Mouse (Mus musculus) heart, embryonic 13.5 days (tissue): ENCODE measurements around the gene Mfsd6. TPM values are rescaled to one million over a fixed set of nuclear protein-coding genes. Genes with fewer than 3 reads are reported as not detected.
A peak's percentile ranks its signal among the peaks of the same experiment; 100 is the strongest.

ENCODE experiments used
- ATAC-seq: fragments of 200-750 bp; cut with Nextera tagmentation; 2 replicates; pipeline ENCODE4 v1.8.0; 2017; ENCODE audit warnings: moderate TSS enrichment; ENCODE audit not compliant: insufficient number of reproducible peaks, low FRiP score, low TSS enrichment; ENCODE audit errors: extremely low read depth
- H3K27ac ChIP-seq: fragments of 300-500 bp; sonication (generic); replicated peaks from 2 replicates; pipeline ENCODE4 v1.5.1; 2015; ENCODE audit warnings: moderate library complexity, mild to moderate bottlenecking, inconsistent platforms
- H3K27me3 ChIP-seq: fragments of 300-500 bp; sonication (generic); replicated peaks from 2 replicates; pipeline ENCODE4 v1.6.1; 2015; ENCODE audit warnings: mild to moderate bottlenecking, inconsistent platforms
- H3K36me3 ChIP-seq: fragments of 300-500 bp; sonication (generic); 2 replicates; pipeline ENCODE4 v1.6.1; 2015; ENCODE audit warnings: mild to moderate bottlenecking, inconsistent platforms
- H3K4me1 ChIP-seq: fragments of 300-500 bp; sonication (generic); 2 replicates; pipeline ENCODE4 v1.6.1; 2015; ENCODE audit warnings: inconsistent platforms
- H3K4me2 ChIP-seq: fragments of 300-500 bp; sonication (generic); 2 replicates; pipeline ENCODE4 v1.6.1; 2015; ENCODE audit warnings: inconsistent platforms, mild to moderate bottlenecking, moderate library complexity
- H3K4me3 ChIP-seq: fragments of 300-500 bp; sonication (generic); 2 replicates; pipeline ENCODE4 v1.5.1; 2015; ENCODE audit warnings: moderate library complexity, mild to moderate bottlenecking, inconsistent platforms
- H3K9ac ChIP-seq: fragments of 300-500 bp; sonication (generic); 2 replicates; pipeline ENCODE4 v1.6.1; 2015; ENCODE audit warnings: inconsistent platforms, mild to moderate bottlenecking, moderate library complexity
- H3K9me3 ChIP-seq: fragments of 300-500 bp; sonication (generic); 2 replicates; pipeline ENCODE4 v1.6.1; 2016; ENCODE audit warnings: inconsistent platforms
- WGBS: fragments of 180-500 bp; shearing (Covaris S2); methylation state at CpG from one replicate; pipeline ENCODE4 v1.1.7; 2015; ENCODE audit warnings: mixed read lengths; 5-methylcytosine and 5-hydroxymethylcytosine counted together
- polyA plus RNA-seq: library from polyadenylated mRNA; unstranded; fragments of >200 nt; fragmentation: Nextera tagmentation; extraction: Ambion mirVana; gene quantifications from 2 replicates; pipeline ENCODE4 v1.2.1, GENCODE M21; 2015

Gene Mfsd6
- polyA plus RNA-seq, 1 experiment from 2014 or later = 3.6 TPM

DNA sequence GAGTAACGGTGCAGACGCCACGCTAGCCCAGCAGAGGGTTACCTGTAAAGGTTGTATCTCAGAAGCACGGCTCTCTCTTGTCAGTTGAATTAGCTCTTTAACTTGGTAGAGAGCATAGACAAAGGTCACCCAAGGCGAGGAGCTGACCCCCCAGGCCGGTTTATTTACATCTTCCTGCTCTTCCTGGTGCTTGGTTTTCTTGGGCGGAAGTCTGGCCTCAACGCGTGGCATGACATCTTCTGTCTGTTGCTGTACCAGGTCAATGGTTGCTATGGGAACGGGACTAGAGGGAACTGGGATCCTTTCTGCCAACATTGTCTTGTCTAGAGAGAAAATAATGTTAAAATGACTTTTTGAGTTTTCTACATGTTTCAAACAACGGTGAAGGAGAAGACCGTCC is 66.5 kb downstream of the Mfsd6 start:
- Histone ChIP-seq H3K4me2 (no peak overlapping the region), H3K9me3 (no peaks in the 10 kb centered on the region), H3K27me3 (no peaks in the 10 kb centered on the region), H3K27ac (no peak overlapping the region), H3K36me3 (peaks cover 43% of the 10 kb centered on the region), H3K4me1 (no peaks in the 10 kb centered on the region), H3K9ac (no peak overlapping the region), H3K4me3 (no peak overlapping the region)
- WGBS = 78% methylated on average over 12 of the region's 12 CpGs
- ATAC-seq = no peak

DNA sequence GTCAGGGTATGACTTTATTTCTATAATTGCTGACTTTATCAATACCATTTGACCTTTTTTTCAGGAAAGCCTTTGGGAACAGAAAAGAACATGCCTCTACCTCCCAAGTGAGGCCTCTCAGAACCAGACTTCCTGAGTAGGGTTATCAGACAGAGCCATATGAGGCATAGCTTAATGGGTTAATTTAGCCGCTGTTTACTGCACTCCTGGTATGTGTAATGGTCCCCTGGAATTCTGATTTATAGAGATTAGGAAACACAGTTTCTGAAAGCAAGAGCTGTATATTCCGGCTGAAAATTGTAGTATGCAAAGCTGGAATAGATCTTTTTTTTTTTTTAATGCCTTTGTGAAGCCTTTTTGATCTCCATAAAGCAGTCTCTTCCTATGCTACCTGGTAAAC is 67.0 kb downstream of the Mfsd6 start:
- Histone ChIP-seq H3K27ac (no peak overlapping the region), H3K27me3 (no peaks in the 10 kb centered on the region), H3K36me3 (peaks cover 43% of the 10 kb centered on the region), H3K4me2 (no peak overlapping the region), H3K4me3 (no peak overlapping the region), H3K9ac (no peak overlapping the region), H3K4me1 (no peaks in the 10 kb centered on the region), H3K9me3 (no peaks in the 10 kb centered on the region)
- WGBS = 63% methylated on average over 2 of the region's 2 CpGs
- no peak for ATAC-seq

DNA sequence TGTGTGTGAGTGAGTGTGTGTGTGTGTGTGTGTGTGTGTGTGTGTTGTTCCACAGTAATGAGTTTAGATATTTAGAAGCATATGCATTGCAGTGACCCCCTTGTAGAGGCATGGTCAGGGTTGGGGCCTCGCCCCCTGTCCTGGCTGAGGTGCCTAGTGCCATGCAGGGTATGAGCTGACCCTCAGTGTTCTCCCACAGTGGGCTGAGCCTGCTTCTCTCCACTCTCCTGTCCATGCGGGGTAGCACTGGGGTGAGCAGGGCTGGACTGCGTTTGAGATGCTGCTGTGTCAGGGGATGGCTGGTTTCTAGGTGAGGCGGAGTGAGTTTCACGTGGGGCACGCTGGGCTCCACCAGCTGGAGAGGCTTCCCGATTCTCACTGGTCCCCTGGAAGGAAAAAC is 69.1 kb downstream of the Mfsd6 start:
- no peaks in the 10 kb centered on the region for H3K27me3 ChIP-seq
- ATAC-seq = no peak
- H3K4me1 ChIP-seq = peaks cover 3% of the 10 kb centered on the region
- H3K4me2 ChIP-seq = no peak overlapping the region
- no peak overlapping the region for H3K9ac ChIP-seq
- no peak overlapping the region for H3K4me3 ChIP-seq
- 75% methylated on average over 7 of the region's 7 CpGs for WGBS
- H3K36me3 ChIP-seq = peaks cover 36% of the 10 kb centered on the region
- no peak overlapping the region for H3K27ac ChIP-seq
- no peaks in the 10 kb centered on the region for H3K9me3 ChIP-seq

DNA sequence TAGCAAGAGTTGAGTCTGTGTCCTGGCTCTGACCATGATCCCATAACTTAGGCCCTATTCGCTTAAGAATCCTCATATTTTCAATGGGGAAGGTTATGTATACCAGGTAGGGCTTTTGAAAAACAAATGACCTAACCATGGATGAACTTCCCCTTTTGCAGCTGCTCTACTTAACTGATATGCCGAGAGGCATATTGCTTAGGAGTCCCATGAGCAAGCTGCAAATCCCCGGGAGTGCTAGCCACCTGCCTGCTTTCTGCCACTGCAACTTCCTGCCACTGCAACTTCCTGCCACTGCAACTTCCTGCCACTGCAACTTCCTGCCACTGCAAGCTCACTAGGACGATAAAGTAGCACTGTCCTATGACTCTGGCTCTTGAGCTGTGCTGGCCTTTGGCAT is 72.1 kb downstream of the Mfsd6 start:
- 53% methylated on average over 4 of the region's 4 CpGs for WGBS
- Histone ChIP-seq H3K27ac (no peak overlapping the region), H3K9me3 (no peaks in the 10 kb centered on the region)

DNA sequence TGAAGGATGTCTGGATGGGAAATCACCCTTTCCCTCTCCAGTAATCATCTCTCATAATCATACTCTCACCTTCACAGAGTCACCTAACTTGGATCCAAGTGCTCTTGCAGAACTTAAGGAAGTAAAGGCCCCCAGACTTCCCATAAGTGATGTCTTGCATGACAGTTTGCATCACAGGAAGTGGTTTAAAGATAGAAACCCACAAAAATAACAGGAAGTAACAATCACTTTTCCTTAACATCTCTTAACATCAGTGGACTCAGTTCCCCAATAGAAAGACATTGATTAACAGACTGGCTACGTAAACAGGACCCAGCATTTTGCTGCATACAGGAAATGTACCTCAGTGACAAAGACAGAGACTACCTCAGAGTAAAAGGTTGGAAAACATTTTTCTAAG is 73.9 kb downstream of the Mfsd6 start:
- peaks cover 37% of the 10 kb centered on the region for H3K36me3 ChIP-seq
- ATAC-seq = no peak
- no peak overlapping the region for H3K4me2 ChIP-seq
- H3K27me3 ChIP-seq = no peaks in the 10 kb centered on the region
- H3K9me3 ChIP-seq = no peaks in the 10 kb centered on the region
- peaks cover 19% of the 10 kb centered on the region for H3K4me1 ChIP-seq
- H3K9ac ChIP-seq = no peak overlapping the region
- WGBS = 76% methylated on average over 1 of the region's 1 CpGs
- H3K27ac ChIP-seq = peak overlapping the region; percentile 4
- H3K4me3 ChIP-seq = no peak overlapping the region

More for the DNA sequence above, 72.1 kb downstream of the Mfsd6 start:
- Histone ChIP-seq H3K9ac (no peak overlapping the region), H3K27me3 (no peaks in the 10 kb centered on the region), H3K4me1 (peaks cover 19% of the 10 kb centered on the region), H3K36me3 (peaks cover 29% of the 10 kb centered on the region), H3K4me2 (no peak overlapping the region), H3K4me3 (no peak overlapping the region)
- ATAC-seq = no peak

DNA sequence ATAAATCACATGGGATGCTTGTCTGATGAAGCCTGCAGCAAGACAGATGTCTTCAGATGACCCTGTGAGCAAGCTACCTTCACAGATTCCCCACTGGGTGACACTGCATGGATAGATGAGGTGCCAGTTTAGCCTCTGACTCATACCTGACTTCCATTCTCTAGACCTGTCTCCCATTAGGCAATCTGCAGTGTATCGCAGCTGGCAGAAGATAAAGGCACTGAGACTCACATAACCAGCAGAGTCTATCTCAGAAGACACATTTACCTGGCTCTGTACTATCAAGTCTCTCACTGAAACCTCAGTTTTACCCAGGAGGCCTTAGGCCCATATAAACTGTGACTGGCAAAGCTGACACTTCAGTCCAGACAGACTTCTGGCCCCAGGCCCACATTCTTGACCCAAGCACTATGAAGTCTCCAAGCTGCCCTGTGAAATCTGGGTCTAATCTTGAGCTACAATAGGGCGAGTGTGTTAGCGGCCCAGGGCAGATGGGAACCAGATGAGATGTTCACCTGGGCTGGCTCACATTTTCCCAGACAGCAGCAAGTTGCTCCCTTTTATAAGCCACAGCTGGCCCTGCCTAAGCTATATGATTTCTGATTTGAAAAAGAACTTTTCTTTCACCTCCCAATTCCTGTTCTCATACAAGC is 74.5 kb downstream of the Mfsd6 start:
- no peak for ATAC-seq
- H3K27me3 ChIP-seq = no peaks in the 10 kb centered on the region
- H3K9me3 ChIP-seq = no peaks in the 10 kb centered on the region
- H3K4me1 ChIP-seq = peaks cover 19% of the 10 kb centered on the region
- H3K36me3 ChIP-seq = peaks cover 34% of the 10 kb centered on the region
- peak overlapping the region; percentile 4 for H3K27ac ChIP-seq
- 44% methylated on average over 3 of the region's 3 CpGs for WGBS
- peak overlapping the region; percentile 28; the same call in 1 of the 2 replicates for H3K9ac ChIP-seq
- no peak overlapping the region for H3K4me2 ChIP-seq
- H3K4me3 ChIP-seq = no peak overlapping the region

DNA sequence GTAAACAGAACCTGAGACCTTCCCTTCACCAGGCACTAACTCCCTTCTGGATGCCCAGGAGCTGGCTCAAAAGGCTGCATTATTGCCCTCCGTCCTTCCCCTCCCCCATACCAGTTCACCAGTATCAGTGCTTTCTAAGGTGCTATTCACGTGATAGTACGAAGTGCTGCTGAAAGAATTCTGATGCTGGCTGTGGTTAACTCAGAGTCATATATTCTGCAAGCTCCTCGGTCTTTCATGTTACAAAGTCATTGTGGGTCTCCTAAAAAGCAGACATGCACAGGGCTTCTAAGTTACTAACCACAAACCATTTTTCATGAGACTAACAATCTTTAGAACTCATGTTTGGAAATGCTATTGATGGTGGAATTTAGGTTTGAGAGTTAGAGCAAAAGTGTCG is 77.2 kb downstream of the Mfsd6 start:
- H3K27ac ChIP-seq = no peak overlapping the region
- H3K4me1 ChIP-seq = peaks cover 19% of the 10 kb centered on the region
- H3K4me3 ChIP-seq = no peak overlapping the region
- no peak for ATAC-seq
- H3K4me2 ChIP-seq = no peak overlapping the region
- peaks cover 45% of the 10 kb centered on the region for H3K36me3 ChIP-seq
- no peak overlapping the region for H3K9ac ChIP-seq
- no peaks in the 10 kb centered on the region for H3K9me3 ChIP-seq
- H3K27me3 ChIP-seq = no peaks in the 10 kb centered on the region
- WGBS = 74% methylated on average over 5 of the region's 5 CpGs

DNA sequence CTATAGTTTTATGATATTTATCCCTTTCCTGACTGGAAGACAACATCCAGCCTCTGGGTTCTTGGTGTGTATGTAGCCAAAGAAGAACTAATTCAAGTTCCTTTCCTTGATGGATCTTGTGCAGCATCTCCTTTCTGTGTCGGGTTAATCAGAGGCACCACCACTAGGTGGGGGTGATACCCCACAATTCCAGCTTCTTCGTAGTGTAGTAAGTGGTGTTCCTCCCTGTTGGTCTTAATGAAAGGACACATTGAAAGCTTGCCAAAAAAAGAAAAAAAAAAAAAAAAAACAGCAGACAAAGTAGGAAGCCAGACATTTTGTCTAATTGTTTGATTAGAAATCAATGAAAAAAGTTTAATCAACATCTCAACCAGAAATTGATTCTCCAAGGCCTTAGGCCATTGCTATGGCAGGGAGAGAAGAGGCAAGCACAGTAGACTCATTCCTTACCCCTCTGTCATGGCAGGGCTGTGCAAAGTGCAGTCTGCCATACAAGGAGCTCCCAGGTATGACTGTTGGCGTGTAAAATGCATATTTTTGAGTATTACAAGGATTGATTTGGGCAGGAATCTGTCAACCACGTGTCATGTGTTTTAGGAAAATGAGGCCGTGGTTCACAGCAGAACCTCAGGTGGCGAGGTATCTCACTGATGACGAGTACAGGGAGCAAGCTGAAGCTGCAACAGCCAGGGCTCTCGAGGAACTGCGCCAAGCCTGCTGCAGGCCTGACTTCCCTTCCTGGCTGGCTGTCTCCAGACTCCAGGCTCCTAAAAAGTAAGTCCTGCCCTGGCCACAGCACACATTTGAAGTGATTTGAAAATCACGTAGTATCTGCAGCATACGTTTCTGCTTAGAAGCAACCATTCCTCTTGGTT is 78.9 kb downstream of the Mfsd6 start:
- Histone ChIP-seq H3K27me3 (no peaks in the 10 kb centered on the region), H3K27ac (peak overlapping the region; percentile 37; the same call in 1 of the 2 replicates), H3K36me3 (peaks cover 51% of the 10 kb centered on the region), H3K4me1 (peaks cover 18% of the 10 kb centered on the region), H3K9ac (no peak overlapping the region), H3K4me3 (no peak overlapping the region), H3K9me3 (no peaks in the 10 kb centered on the region), H3K4me2 (no peak overlapping the region)
- WGBS = 68% methylated on average over 11 of the region's 11 CpGs
- no peak for ATAC-seq

DNA sequence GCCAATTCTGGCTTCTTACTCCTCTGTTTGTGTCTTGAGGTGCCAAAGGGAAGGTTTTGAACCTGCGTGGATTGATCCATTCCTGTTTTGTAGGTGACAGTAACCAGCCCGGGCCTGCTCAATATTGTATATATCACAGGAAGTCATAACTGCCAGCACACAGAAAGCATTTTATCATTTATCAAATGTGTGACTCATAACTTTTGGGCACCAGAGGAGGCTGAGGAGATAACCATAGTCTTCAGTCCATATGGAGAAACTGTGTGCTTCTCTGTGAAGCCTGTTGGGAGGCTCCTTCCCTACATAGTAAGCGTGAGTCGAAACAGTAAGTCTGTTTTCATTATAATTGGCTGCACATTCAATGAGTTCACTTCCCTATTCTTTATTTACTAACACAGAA is 86.5 kb downstream of the Mfsd6 start:
- H3K4me2 ChIP-seq = no peak overlapping the region
- WGBS = 76% methylated on average over 4 of the region's 4 CpGs

DNA sequence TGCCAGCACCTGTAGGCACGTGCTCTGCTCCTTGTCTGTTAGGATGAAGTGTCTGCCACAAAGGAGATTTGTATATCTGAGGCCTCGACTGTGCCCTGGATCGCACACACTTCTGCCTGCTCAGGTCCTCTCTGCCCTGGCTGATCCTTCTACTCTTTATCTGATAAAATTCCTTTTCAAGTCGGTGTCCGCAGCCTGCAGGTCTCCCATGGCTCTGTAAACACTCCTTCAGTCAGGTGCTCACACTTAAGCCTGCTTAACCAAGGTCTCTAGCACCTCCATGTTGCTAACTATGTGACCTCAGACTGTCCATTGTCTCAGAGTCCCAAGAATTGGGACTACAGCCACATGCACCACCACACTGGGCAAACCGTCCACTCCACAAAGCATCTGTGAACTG is 87.0 kb downstream of the Mfsd6 start:
- 50% methylated on average over 6 of the region's 6 CpGs for WGBS
- Histone ChIP-seq H3K36me3 (peaks cover 57% of the 10 kb centered on the region), H3K4me2 (no peak overlapping the region), H3K27me3 (no peaks in the 10 kb centered on the region), H3K4me1 (no peaks in the 10 kb centered on the region; the same call in none of the 2 replicates), H3K9me3 (no peaks in the 10 kb centered on the region), H3K27ac (no peak overlapping the region), H3K9ac (no peak overlapping the region), H3K4me3 (no peak overlapping the region)
- no peak for ATAC-seq

More for the DNA sequence above, 86.5 kb downstream of the Mfsd6 start:
- peaks cover 58% of the 10 kb centered on the region for H3K36me3 ChIP-seq
- no peaks in the 10 kb centered on the region for H3K27me3 ChIP-seq
- no peak overlapping the region for H3K4me3 ChIP-seq
- H3K9ac ChIP-seq = no peak overlapping the region
- H3K9me3 ChIP-seq = no peaks in the 10 kb centered on the region
- no peak for ATAC-seq
- H3K27ac ChIP-seq = no peak overlapping the region
- H3K4me1 ChIP-seq = no peaks in the 10 kb centered on the region; the same call in 1 of the 2 replicates

DNA sequence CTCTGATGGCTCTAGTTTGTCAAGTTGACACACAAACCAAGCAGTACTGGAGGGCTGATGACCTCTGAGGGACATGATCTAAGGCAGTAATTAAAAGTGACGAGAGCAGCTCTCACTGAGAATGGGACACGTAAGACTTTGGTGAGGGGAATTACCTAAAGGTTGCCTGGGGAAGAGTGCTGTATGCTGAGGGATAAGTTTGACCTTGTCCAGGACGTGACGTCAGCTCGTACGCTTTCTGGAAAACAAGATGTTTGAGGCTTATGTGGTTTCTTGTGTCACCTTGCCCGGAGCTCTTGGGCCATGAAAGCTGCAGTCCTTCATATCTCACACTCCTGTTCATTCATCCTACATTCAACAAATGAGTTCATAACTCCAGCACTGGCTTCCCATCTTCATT is 88.2 kb downstream of the Mfsd6 start:
- no peak overlapping the region for H3K9ac ChIP-seq
- H3K27ac ChIP-seq = no peak overlapping the region
- H3K4me3 ChIP-seq = no peak overlapping the region
- ATAC-seq = no peak
- no peaks in the 10 kb centered on the region for H3K27me3 ChIP-seq
- no peak overlapping the region for H3K4me2 ChIP-seq
- peaks cover 55% of the 10 kb centered on the region for H3K36me3 ChIP-seq
- H3K4me1 ChIP-seq = no peaks in the 10 kb centered on the region; the same call in none of the 2 replicates
- H3K9me3 ChIP-seq = no peaks in the 10 kb centered on the region
- WGBS = 77% methylated on average over 7 of the region's 7 CpGs
